ENCODE assay signal across 11 mouse cellular contexts in genomic region chr5:128947093-128947492, GRCm38 (mm10). TPM values are rescaled to one million over a fixed set of nuclear protein-coding genes. Genes with fewer than 3 reads are reported as not detected.
DNase-seq lines count a peak whose midpoint lies in the region; ATAC-seq and TF ChIP-seq lines count a peak whose summit lies in the region.
"Had no signal": no experiment of that assay in that cellular context is flagged by ENCODE, and none has a peak within 500 bp of the region (broad histone marks: within the 10 kb centered on the region; RNA-seq: fewer than 3 reads in every experiment).

No protein-coding gene starts in this region.

- H3K36me3 ChIP-seq in liver, embryonic 12.5 days: no peaks in the 10 kb centered on the region
- H3K36me3 ChIP-seq in neural tube, embryonic 15.5 days: no peaks in the 10 kb centered on the region
- H3K36me3 ChIP-seq: limb, embryonic 12.5 days; neural tube, embryonic 13.5 days had no signal

- H3K9ac ChIP-seq in liver, embryonic 12.5 days: no peak overlapping the region
- H3K9ac ChIP-seq in neural tube, embryonic 15.5 days (replicated peaks): no peak overlapping the region
- H3K9ac ChIP-seq: limb, embryonic 12.5 days; neural tube, embryonic 13.5 days had no signal

- no peaks in the 10 kb centered on the region for H3K4me1 ChIP-seq in liver, embryonic 12.5 days
- peaks cover 26% of the 10 kb centered on the region for H3K4me1 ChIP-seq in neural tube, embryonic 15.5 days

- peaks cover 18% of the 10 kb centered on the region for H3K27me3 ChIP-seq in liver, embryonic 12.5 days (replicated peaks)
- H3K27me3 ChIP-seq in neural tube, embryonic 15.5 days (replicated peaks): no peaks in the 10 kb centered on the region
- H3K27me3 ChIP-seq: neural tube, embryonic 13.5 days had no signal

- 0 out of 2 replicates have a peak, but pooled peaks cover 8% of the 10 kb centered on the region for H3K9me3 ChIP-seq in liver, embryonic 12.5 days (replicated peaks)
- H3K9me3 ChIP-seq in neural tube, embryonic 15.5 days (replicated peaks): no peaks in the 10 kb centered on the region
- H3K9me3 ChIP-seq: limb, embryonic 12.5 days; neural tube, embryonic 13.5 days had no signal

- H3K4me2 ChIP-seq in liver, embryonic 12.5 days: no peak overlapping the region
- no peak overlapping the region for H3K4me2 ChIP-seq in neural tube, embryonic 15.5 days
- H3K4me2 ChIP-seq: limb, embryonic 12.5 days; neural tube, embryonic 13.5 days had no signal

- no peak for ATAC-seq in liver, embryonic 12.5 days
- no peak for ATAC-seq in neural tube, embryonic 15.5 days (ENCODE audit: low FRiP score)

- peak; percentile 47; the same call in 1 of the 2 replicates for TF ChIP-seq CTCF in brain, embryonic 14.5 days (IDR thresholded peaks at IDR 0.05; ENCODE audit: borderline replicate concordance, extremely low read depth, insufficient read depth, insufficient read length)

- peak; percentile 11 to 47 for DNase-seq in cerebellum, postnatal 25 days
- no peak for DNase-seq in cerebellum, adult 9-10 months
- peak; percentile 39 for DNase-seq in liver
- no peak for DNase-seq in brain, embryonic 14.5 days (ENCODE audit: low read depth)
- peak; percentile 67 for DNase-seq in retina, embryonic 14.5 days (ENCODE audit: low spot score)
- DNase-seq in cerebellum, postnatal 4 days (ENCODE audit: low spot score in 2 of 2): no peak

- TF ChIP-seq POLR2A in brain, embryonic 14.5 days (IDR thresholded peaks at IDR 0.05; ENCODE audit: borderline replicate concordance, extremely low read depth, insufficient read depth, insufficient read length, poor library complexity, severe bottlenecking): no peak

- H3K4me3 ChIP-seq in liver, embryonic 12.5 days: no peak overlapping the region
- H3K4me3 ChIP-seq in neural tube, embryonic 15.5 days (replicated peaks): no peak overlapping the region
- H3K4me3 ChIP-seq: erythroblast, embryonic 14.5 days; limb, embryonic 12.5 days; neural tube, embryonic 13.5 days had no signal

- 61% methylated on average over 5 of the region's 5 CpGs for WGBS in liver, embryonic 12.5 days (ENCODE audit: insufficient replicate concordance)
- WGBS in neural tube, embryonic 15.5 days: 79% methylated on average over 5 of the region's 5 CpGs

- H3K27ac ChIP-seq in liver, embryonic 12.5 days: no peak overlapping the region
- no peak overlapping the region for H3K27ac ChIP-seq in neural tube, embryonic 15.5 days (replicated peaks)
- H3K27ac ChIP-seq: limb, embryonic 12.5 days; neural tube, embryonic 13.5 days had no signal

RNA-seq across cellular contexts. Expression of gene Rimbp2, which starts 6.2 kb away (rescaled TPM):
- not detected in 2 replicates for polyA plus RNA-seq in liver, embryonic 12.5 days (2016; fragmentation: Nextera tagmentation; extraction: Ambion mirVana)
- 20.9 and 32.0 TPM in 2 replicates for polyA plus RNA-seq in brain, embryonic 14.5 days (2012; rRNA removed)
- polyA plus RNA-seq in neural tube, embryonic 15.5 days (2015; fragmentation: Nextera tagmentation; extraction: Ambion mirVana): 5.8 and 7.0 TPM in 2 replicates
- polyA plus RNA-seq: erythroblast, embryonic 14.5 days had no signal

Comparison
In these comparisons a context has a peak if more than half of its experiments do, and no peak if none do; other contexts are left out.
1. DNase-seq: peak in cerebellum, postnatal 25 days (2 of 2), liver (single experiment) and retina, embryonic 14.5 days (single experiment); none in cerebellum, adult 9-10 months (single experiment), brain, embryonic 14.5 days (single experiment) and cerebellum, postnatal 4 days (0 of 2).